Mouse (Mus musculus) kidney, adult 2 months (tissue): ENCODE results near the gene Rabif.

Experiments used
- CTCF ChIP-seq: fragments of 200-500 bp; conservative IDR thresholded peaks from 2 replicates; pipeline ENCODE4 v1.5.1; 2011; ENCODE audit warnings: low read depth, mild to moderate bottlenecking, control low read depth, low read length, moderate library complexity, mixed read lengths; ENCODE audit not compliant: insufficient read depth, insufficient read length
- POLR2A ChIP-seq: fragments of 200-500 bp; IDR thresholded peaks from one replicate; pipeline ENCODE4 v1.6.1; 2011; ENCODE audit warnings: low read depth, low read length, control low read depth

GRCm38 (mm10) chr1:134552396-134552795 is 57.9 kb downstream of the Rabif start:
- TF ChIP-seq POLR2A (no peak), CTCF (no peak)
